16 mouse cellular contexts compared by ENCODE assay signal in the genomic region with DNA sequence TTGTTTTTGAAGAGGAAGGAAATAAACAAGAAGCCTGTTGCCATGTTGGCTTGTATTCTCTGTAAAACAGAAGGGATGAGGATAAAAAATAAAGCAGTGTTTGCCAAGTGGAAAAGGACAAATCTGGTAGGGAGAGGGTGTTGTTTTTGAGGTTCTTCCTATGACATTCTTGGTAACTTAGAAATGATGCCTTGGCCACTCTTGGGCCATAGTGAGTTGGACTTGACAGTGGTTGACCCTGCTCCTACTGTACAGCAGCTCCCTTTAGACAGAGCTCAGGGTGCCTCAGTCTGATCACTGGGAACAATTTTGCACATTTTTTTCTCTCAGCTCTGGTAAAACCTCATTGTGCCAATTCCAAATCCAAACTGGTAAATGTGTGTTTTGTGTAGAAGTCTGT.
"Had no signal": no experiment of that assay in that cellular context is flagged by ENCODE, and none has a peak within 500 bp of the region (broad histone marks: within the 10 kb centered on the region; RNA-seq: fewer than 3 reads in every experiment).

No protein-coding gene starts in this region.

- H3K27me3 ChIP-seq: limb, embryonic 13.5 days; midbrain, embryonic 12.5 days; neural tube, embryonic 13.5 days had no signal

- H3K9me3 ChIP-seq: limb, embryonic 13.5 days; midbrain, embryonic 12.5 days; neural tube, embryonic 13.5 days had no signal

- DNase-seq: kidney, adult 11 months; kidney, adult 9 months; kidney, postnatal 10 days; kidney, postnatal 4 days; left cerebral cortex, postnatal 4 days; lung, adult 18-20 months; retina, postnatal 1 day; right cerebral cortex, postnatal 4 days; spleen, adult 18-20 months; thymus, adult 18-20 months; thymus, postnatal 25 days had no signal

- ATAC-seq: midbrain, embryonic 16.5 days had no signal

- H3K4me1 ChIP-seq: limb, embryonic 13.5 days; midbrain, embryonic 12.5 days; neural tube, embryonic 13.5 days had no signal

- H3K36me3 ChIP-seq: midbrain, embryonic 12.5 days; neural tube, embryonic 13.5 days had no signal

- H3K27ac ChIP-seq: limb, embryonic 13.5 days; liver, embryonic 14.5 days; midbrain, embryonic 12.5 days; neural tube, embryonic 13.5 days had no signal

- H3K9ac ChIP-seq: limb, embryonic 13.5 days; liver, embryonic 14.5 days; midbrain, embryonic 12.5 days; neural tube, embryonic 13.5 days had no signal

- H3K4me3 ChIP-seq: limb, embryonic 13.5 days; midbrain, embryonic 12.5 days; neural tube, embryonic 13.5 days had no signal

- H3K4me2 ChIP-seq: limb, embryonic 13.5 days; midbrain, embryonic 12.5 days; neural tube, embryonic 13.5 days had no signal
